ENCODE assay signal across 22 mouse cellular contexts in genomic region chr11:54151141-54151540, GRCm38 (mm10). TPM values are rescaled to one million over a fixed set of nuclear protein-coding genes. Genes with fewer than 3 reads are reported as not detected.
DNase-seq lines count a peak whose midpoint lies in the region; ATAC-seq lines count a peak whose summit lies in the region.
"Had no signal": no experiment of that assay in that cellular context is flagged by ENCODE, and none has a peak within 500 bp of the region (broad histone marks: within the 10 kb centered on the region; RNA-seq: fewer than 3 reads in every experiment).

No protein-coding gene starts in this region.

- H3K9me3 ChIP-seq in midbrain, embryonic 15.5 days: no peaks in the 10 kb centered on the region
- no peaks in the 10 kb centered on the region for H3K9me3 ChIP-seq in forebrain, embryonic 14.5 days (replicated peaks; ENCODE audit: control insufficient read depth, low read length)
- H3K9me3 ChIP-seq: forebrain, embryonic 13.5 days; liver, embryonic 12.5 days; midbrain, embryonic 13.5 days; neural tube, embryonic 13.5 days had no signal

- H3K4me2 ChIP-seq in midbrain, embryonic 15.5 days: no peak overlapping the region
- H3K4me2 ChIP-seq in forebrain, embryonic 14.5 days (ENCODE audit: low read length): no peak overlapping the region
- H3K4me2 ChIP-seq: forebrain, embryonic 13.5 days; heart, embryonic 12.5 days; limb, embryonic 13.5 days; liver, embryonic 12.5 days; midbrain, embryonic 13.5 days; neural tube, embryonic 13.5 days had no signal

- 68% methylated on average over 7 of the region's 7 CpGs for WGBS in midbrain, embryonic 15.5 days
- WGBS in forebrain, embryonic 14.5 days: 76% methylated on average over 7 of the region's 7 CpGs

- H3K27ac ChIP-seq in midbrain, embryonic 15.5 days: no peak overlapping the region
- no peak overlapping the region for H3K27ac ChIP-seq in forebrain, embryonic 14.5 days (ENCODE audit: low read depth, low read length)
- H3K27ac ChIP-seq: forebrain, embryonic 13.5 days; hindbrain, embryonic 10.5 days; limb, embryonic 13.5 days; liver, embryonic 12.5 days; midbrain, embryonic 13.5 days; neural tube, embryonic 13.5 days had no signal

- H3K27me3 ChIP-seq in midbrain, embryonic 15.5 days (replicated peaks): no peaks in the 10 kb centered on the region
- no peaks in the 10 kb centered on the region for H3K27me3 ChIP-seq in forebrain, embryonic 14.5 days (replicated peaks; ENCODE audit: control insufficient read depth, insufficient read depth, low read length)
- H3K27me3 ChIP-seq: forebrain, embryonic 13.5 days; heart, embryonic 12.5 days; limb, embryonic 13.5 days; liver, embryonic 12.5 days; midbrain, embryonic 13.5 days; neural tube, embryonic 13.5 days had no signal

- no peaks in the 10 kb centered on the region for H3K36me3 ChIP-seq in midbrain, embryonic 15.5 days (replicated peaks)
- H3K36me3 ChIP-seq in forebrain, embryonic 14.5 days (ENCODE audit: control insufficient read depth, insufficient read depth, low read length): no peaks in the 10 kb centered on the region
- H3K36me3 ChIP-seq: heart, embryonic 12.5 days; hindbrain, embryonic 10.5 days; limb, embryonic 13.5 days; liver, embryonic 12.5 days; midbrain, embryonic 13.5 days; neural tube, embryonic 13.5 days had no signal

- DNase-seq in CD4-positive helper T cell, adult 2 months (ENCODE audit: low read depth, low spot score): peak; percentile 83
- DNase-seq in CD4-positive, CD25-positive, alpha-beta regulatory T cell, adult 2 months (ENCODE audit: low read depth, low spot score): peak; percentile 65
- DNase-seq in adrenal gland, adult (ENCODE audit: inconsistent age in 2 of 2, low spot score in 1 of 2): no peak
- DNase-seq in forebrain, embryonic 14.5 days (ENCODE audit: low spot score): no peak
- DNase-seq: adrenal gland, postnatal 14 days; cerebellum, adult 8-10 months; cerebellum, postnatal 36 days; heart, postnatal 10 days; kidney, adult 9 months; kidney, postnatal 14 days; lung, adult 18-20 months had no signal

- ATAC-seq in activated CD4-positive, CD25-positive, alpha-beta regulatory T cell, adult 4 months: peak; percentile 23
- peak; percentile 33 for ATAC-seq in megakaryocyte, adult 5-6 weeks (ENCODE audit: poor library complexity, severe bottlenecking)
- no peak for ATAC-seq in midbrain, embryonic 15.5 days (replicated peaks)
- ATAC-seq in forebrain, embryonic 14.5 days: no peak
- ATAC-seq: forebrain, embryonic 13.5 days; liver, embryonic 12.5 days; midbrain, embryonic 13.5 days had no signal

- H3K9ac ChIP-seq in midbrain, embryonic 15.5 days: no peak overlapping the region
- no peak overlapping the region for H3K9ac ChIP-seq in forebrain, embryonic 14.5 days (ENCODE audit: low read length)
- H3K9ac ChIP-seq: forebrain, embryonic 13.5 days; heart, embryonic 12.5 days; limb, embryonic 13.5 days; liver, embryonic 12.5 days; midbrain, embryonic 13.5 days; neural tube, embryonic 13.5 days had no signal

- no peaks in the 10 kb centered on the region for H3K4me1 ChIP-seq in midbrain, embryonic 15.5 days
- H3K4me1 ChIP-seq in forebrain, embryonic 14.5 days (ENCODE audit: control insufficient read depth, insufficient read depth, low read length): no peaks in the 10 kb centered on the region
- H3K4me1 ChIP-seq: forebrain, embryonic 13.5 days; limb, embryonic 13.5 days; liver, embryonic 12.5 days; midbrain, embryonic 13.5 days; neural tube, embryonic 13.5 days had no signal

- no peak overlapping the region for H3K4me3 ChIP-seq in midbrain, embryonic 15.5 days
- no peak overlapping the region for H3K4me3 ChIP-seq in forebrain, embryonic 14.5 days (ENCODE audit: low read depth, low read length)
- H3K4me3 ChIP-seq: forebrain, embryonic 13.5 days; heart, embryonic 12.5 days; hindbrain, embryonic 10.5 days; limb, embryonic 13.5 days; liver, embryonic 12.5 days; megakaryocyte, embryonic 14.5 days; midbrain, embryonic 13.5 days; neural tube, embryonic 13.5 days had no signal

RNA-seq across cellular contexts. Expression of gene P4ha2, which starts 51.2 kb away (rescaled TPM):
- not detected for polyA plus RNA-seq in activated CD4-positive, CD25-positive, alpha-beta regulatory T cell, adult 4 months (2017; shearing (Covaris generic))
- total RNA-seq in megakaryocyte, adult 5-6 weeks (2015): not detected in 2 replicates
- total RNA-seq in megakaryocyte, adult 5-6 weeks (2017): not detected in 2 replicates
- polyA plus RNA-seq in midbrain, embryonic 15.5 days (2015; fragmentation: Nextera tagmentation; extraction: Ambion mirVana): 10.0 and 10.3 TPM in 2 replicates
- polyA plus RNA-seq in forebrain, embryonic 14.5 days (2014; fragmentation: Nextera tagmentation; extraction: Ambion mirVana): 4.9 and 7.2 TPM in 2 replicates

Comparison
In these comparisons a context has a peak if more than half of its experiments do, and no peak if none do; other contexts are left out.
1. DNase-seq: peak in CD4-positive helper T cell, adult 2 months (single experiment) and CD4-positive, CD25-positive, alpha-beta regulatory T cell, adult 2 months (single experiment); none in adrenal gland, adult (0 of 2) and forebrain, embryonic 14.5 days (single experiment).
2. ATAC-seq: peak in activated CD4-positive, CD25-positive, alpha-beta regulatory T cell, adult 4 months (single experiment) and megakaryocyte, adult 5-6 weeks (single experiment); none in midbrain, embryonic 15.5 days (single experiment) and forebrain, embryonic 14.5 days (single experiment).